Mouse (Mus musculus) liver, embryonic 11.5 days (tissue): Measurements from ENCODE around the gene Xrn2. TPM values are rescaled to one million over a fixed set of nuclear protein-coding genes. Genes with fewer than 3 reads are reported as not detected.

Experiments used
- ATAC-seq: fragments of 200-750 bp; cut with Nextera tagmentation; replicated peaks from 2 replicates; pipeline ENCODE4 v1.8.0; 2017; ENCODE audit warnings: moderate number of reproducible peaks, mild to moderate bottlenecking, moderate TSS enrichment, moderate library complexity; ENCODE audit not compliant: low FRiP score
- DNase-seq: peaks from one replicate; pipeline ENCODE4 v3.0.0-alpha.2; 2017; ENCODE audit warnings: low spot score
- H3K27ac ChIP-seq: fragments of 300-500 bp; sonication (generic); 2 replicates; pipeline ENCODE4 v1.5.1; 2014; ENCODE audit warnings: mild to moderate bottlenecking, low read depth, low read length, control low read depth
- H3K27me3 ChIP-seq: fragments of 300-500 bp; sonication (generic); replicated peaks from 2 replicates; pipeline ENCODE4 v1.6.1; 2014; ENCODE audit warnings: low read length, mixed read lengths; ENCODE audit not compliant: control insufficient read depth, insufficient read depth
- H3K36me3 ChIP-seq: fragments of 300-500 bp; sonication (generic); 2 replicates; pipeline ENCODE4 v1.6.1; 2014; ENCODE audit warnings: mild to moderate bottlenecking, low read length, moderate library complexity, mixed read lengths; ENCODE audit not compliant: control insufficient read depth, insufficient read depth
- H3K4me1 ChIP-seq: fragments of 300-500 bp; sonication (generic); replicated peaks from 2 replicates; pipeline ENCODE4 v1.6.1; 2014; ENCODE audit warnings: low read length, mixed read lengths; ENCODE audit not compliant: control insufficient read depth, insufficient read depth
- H3K4me2 ChIP-seq: fragments of 300-500 bp; sonication (generic); 2 replicates; pipeline ENCODE4 v1.6.1; 2014; ENCODE audit warnings: mild to moderate bottlenecking, control low read depth, moderate library complexity
- H3K4me3 ChIP-seq: fragments of 300-500 bp; sonication (generic); 2 replicates; pipeline ENCODE4 v1.5.1; 2014; ENCODE audit warnings: low read depth, low read length, control low read depth
- H3K9ac ChIP-seq: fragments of 300-500 bp; sonication (generic); 2 replicates; pipeline ENCODE4 v1.6.1; 2014; ENCODE audit warnings: low read depth, low read length, control low read depth
- H3K9me3 ChIP-seq: fragments of 300-500 bp; sonication (generic); 2 replicates; pipeline ENCODE4 v1.6.1; 2016; ENCODE audit warnings: low read length, inconsistent platforms, mixed read lengths; ENCODE audit not compliant: control insufficient read depth
- WGBS: fragments of 180-500 bp; shearing (Covaris S2); extraction: QIAGEN DNeasy Blood & Tissue Kit; methylation state at CpG from one replicate; pipeline ENCODE4 v1.1.7; 2014; 5-methylcytosine and 5-hydroxymethylcytosine counted together
- polyA plus RNA-seq: library from polyadenylated mRNA; unstranded; fragments of >200 nt; fragmentation: Nextera tagmentation; extraction: Ambion mirVana; gene quantifications from 2 replicates; pipeline ENCODE4 v1.2.1, GENCODE M21; 2014

The Xrn2 gene
- polyA plus RNA-seq, 1 experiment from 2014 or later, result 88.0 TPM

- Histone ChIP-seq H3K27me3 (no peaks in the 10 kb centered on the region), H3K4me3 (no peak overlapping the region), H3K4me2 (no peak overlapping the region), H3K36me3 (no peaks in the 10 kb centered on the region), H3K4me1 (no peaks in the 10 kb centered on the region), H3K9ac (no peak overlapping the region), H3K27ac (no peak overlapping the region), H3K9me3 (no peaks in the 10 kb centered on the region)
- ATAC-seq (no peak), DNase-seq (no peak)
- 69% methylated on average over 6 of the region's 6 CpGs for WGBS
Measured at GRCm38 (mm10) chr2:147127366-147127765, 114.6 kb downstream of the Xrn2 start.

Other genes starting within 250 kb of the Xrn2 start
- gene Kiz, start 157.1 kb upstream of the Xrn2 start, polyA plus RNA-seq, result 17.2 and 22.3 TPM in 2 replicates
- not detected in 2 replicates for gene Nkx2-4, start 72.4 kb downstream of the Xrn2 start, polyA plus RNA-seq
- gene Nkx2-2, start 181.2 kb downstream of the Xrn2 start, polyA plus RNA-seq, result 0.12 and 0.26 TPM in 2 replicates